Mouse (Mus musculus) forebrain, embryonic 16.5 days (tissue): ENCODE measurements at regions not wholly inside any gene's neighbourhood (a gene's known extent, or its start where the extent isn't known, plus 50 kb on each side); places are given as distances from the start of the nearest gene placed in this dataset.

ENCODE experiments used
- ATAC-seq: fragments of 200-750 bp; cut with Nextera tagmentation; 2 replicates; pipeline ENCODE4 v1.8.0; 2017; ENCODE audit warnings: mild to moderate bottlenecking, moderate library complexity
- H3K27ac ChIP-seq: fragments of 300-500 bp; sonication (generic); 2 replicates; pipeline ENCODE4 v1.5.1; 2014; ENCODE audit warnings: low read length, control low read depth
- H3K27me3 ChIP-seq: fragments of 300-500 bp; sonication (generic); replicated peaks from 2 replicates; pipeline ENCODE4 v1.6.1; 2014; ENCODE audit warnings: low read length; ENCODE audit not compliant: control insufficient read depth, insufficient read depth
- H3K36me3 ChIP-seq: fragments of 300-500 bp; sonication (generic); 2 replicates; pipeline ENCODE4 v1.6.1; 2014; ENCODE audit not compliant: control insufficient read depth, insufficient read depth
- H3K4me1 ChIP-seq: fragments of 300-500 bp; sonication (generic); replicated peaks from 2 replicates; pipeline ENCODE4 v1.6.1; 2014; ENCODE audit warnings: low read length; ENCODE audit not compliant: control insufficient read depth, insufficient read depth
- H3K4me2 ChIP-seq: fragments of 300-500 bp; sonication (generic); 2 replicates; pipeline ENCODE4 v1.6.1; 2014; ENCODE audit warnings: mild to moderate bottlenecking, low read length, control low read depth
- H3K4me3 ChIP-seq: fragments of 300-500 bp; sonication (generic); replicated peaks from 2 replicates; pipeline ENCODE4 v1.5.1; 2014; ENCODE audit warnings: mild to moderate bottlenecking, low read length, control low read depth
- H3K9ac ChIP-seq: fragments of 300-500 bp; sonication (generic); replicated peaks from 2 replicates; pipeline ENCODE4 v1.6.1; 2014; ENCODE audit warnings: low read depth, low read length, control low read depth
- H3K9me3 ChIP-seq: fragments of 300-500 bp; sonication (generic); 2 replicates; pipeline ENCODE4 v1.6.1; 2016; ENCODE audit warnings: low read length; ENCODE audit not compliant: control insufficient read depth
- WGBS: fragments of 180-500 bp; shearing (Covaris S2); extraction: QIAGEN DNeasy Blood & Tissue Kit; methylation state at CpG from one replicate; pipeline ENCODE4 v1.1.7; 2014; 5-methylcytosine and 5-hydroxymethylcytosine counted together

GRCm38 (mm10) chr15:36719241-36719640 is 288.3 kb downstream of the Zfp706 start:
- no peaks in the 10 kb centered on the region for H3K27me3 ChIP-seq
- H3K9ac ChIP-seq, result no peak overlapping the region
- WGBS, result 82% methylated on average over 2 of the region's 2 CpGs
- H3K4me2 ChIP-seq, result no peak overlapping the region
- no peak overlapping the region for H3K27ac ChIP-seq
- H3K4me3 ChIP-seq, result no peak overlapping the region
- ATAC-seq, result no peak
- H3K36me3 ChIP-seq, result no peaks in the 10 kb centered on the region
- peaks cover 10% of the 10 kb centered on the region for H3K4me1 ChIP-seq
- H3K9me3 ChIP-seq, result no peaks in the 10 kb centered on the region

GRCm38 (mm10) chr15:36717835-36718234 is 289.7 kb downstream of the Zfp706 start:
- Histone ChIP-seq H3K9ac (no peak overlapping the region), H3K4me3 (no peak overlapping the region), H3K4me2 (no peak overlapping the region), H3K36me3 (no peaks in the 10 kb centered on the region), H3K4me1 (peaks cover 10% of the 10 kb centered on the region), H3K27ac (no peak overlapping the region), H3K9me3 (no peaks in the 10 kb centered on the region), H3K27me3 (no peaks in the 10 kb centered on the region)
- ATAC-seq, result no peak
- 72% methylated on average over 6 of the region's 6 CpGs for WGBS

- Histone ChIP-seq H3K9ac (peak overlapping the region; percentile 26), H3K36me3 (no peaks in the 10 kb centered on the region), H3K4me1 (peaks cover 10% of the 10 kb centered on the region), H3K4me3 (no peak overlapping the region), H3K27me3 (no peaks in the 10 kb centered on the region), H3K9me3 (no peaks in the 10 kb centered on the region), H3K27ac (peak overlapping the region; percentile 64), H3K4me2 (0 out of 2 replicates have a peak overlapping the region, but pooled peaks have one; percentile 47)
- ATAC-seq, result no peak
Measured at GRCm38 (mm10) chr15:36716686-36717038, 290.9 kb downstream of the Zfp706 start.

- Histone ChIP-seq H3K4me3 (peak overlapping the region; percentile 24), H3K27ac (peak overlapping the region; percentile 64), H3K4me1 (peaks cover 10% of the 10 kb centered on the region), H3K36me3 (no peaks in the 10 kb centered on the region), H3K4me2 (peak overlapping the region; percentile 47), H3K27me3 (no peaks in the 10 kb centered on the region), H3K9me3 (no peaks in the 10 kb centered on the region), H3K9ac (peak overlapping the region; percentile 31)
- peak; percentile 89 for ATAC-seq
- 15% methylated on average over 26 of the region's 26 CpGs for WGBS
Measured at GRCm38 (mm10) chr15:36715745-36716685, 291.6 kb downstream of the Zfp706 start.

- WGBS, result 86% methylated on average over 6 of the region's 6 CpGs
- Histone ChIP-seq H3K4me2 (no peak overlapping the region), H3K9me3 (no peaks in the 10 kb centered on the region), H3K27ac (no peak overlapping the region), H3K9ac (no peak overlapping the region), H3K27me3 (no peaks in the 10 kb centered on the region), H3K4me3 (no peak overlapping the region), H3K4me1 (peaks cover 10% of the 10 kb centered on the region), H3K36me3 (no peaks in the 10 kb centered on the region)
- ATAC-seq, result no peak; the same call in 1 of the 2 replicates
Measured at GRCm38 (mm10) chr15:36715159-36715558, 292.4 kb downstream of the Zfp706 start.

- H3K9ac ChIP-seq, result no peak overlapping the region
- no peaks in the 10 kb centered on the region for H3K27me3 ChIP-seq
- WGBS, result 74% methylated on average over 3 of the region's 3 CpGs
- no peak overlapping the region for H3K4me2 ChIP-seq
- H3K9me3 ChIP-seq, result no peaks in the 10 kb centered on the region
- no peaks in the 10 kb centered on the region for H3K4me1 ChIP-seq
- H3K4me3 ChIP-seq, result no peak overlapping the region
- no peaks in the 10 kb centered on the region for H3K36me3 ChIP-seq
- no peak for ATAC-seq
- no peak overlapping the region for H3K27ac ChIP-seq
Measured at GRCm38 (mm10) chr15:36709788-36710187, 297.8 kb downstream of the Zfp706 start.

- Histone ChIP-seq H3K9ac (no peak overlapping the region), H3K9me3 (no peaks in the 10 kb centered on the region), H3K27me3 (no peaks in the 10 kb centered on the region), H3K4me1 (no peaks in the 10 kb centered on the region), H3K4me3 (no peak overlapping the region), H3K27ac (no peak overlapping the region), H3K36me3 (no peaks in the 10 kb centered on the region), H3K4me2 (no peak overlapping the region)
- peak; percentile 55; the same call in 1 of the 2 replicates for ATAC-seq
- 13% methylated on average over 3 of the region's 3 CpGs for WGBS
Measured at GRCm38 (mm10) chr15:36708471-36708870, 299.1 kb downstream of the Zfp706 start.

- no peak overlapping the region for H3K9ac ChIP-seq
- 57% methylated on average over 4 of the region's 4 CpGs for WGBS
- H3K36me3 ChIP-seq, result no peaks in the 10 kb centered on the region
- no peak overlapping the region for H3K27ac ChIP-seq
- no peaks in the 10 kb centered on the region for H3K27me3 ChIP-seq
- 0 out of 2 replicates have a peak, but pooled peaks have one; percentile 19 for ATAC-seq
- no peaks in the 10 kb centered on the region for H3K9me3 ChIP-seq
- H3K4me1 ChIP-seq, result no peaks in the 10 kb centered on the region
- no peak overlapping the region for H3K4me3 ChIP-seq
- no peak overlapping the region for H3K4me2 ChIP-seq
Measured at GRCm38 (mm10) chr15:36705990-36706389, 301.6 kb downstream of the Zfp706 start.

GRCm38 (mm10) chr15:36705391-36705790 is 302.2 kb downstream of the Zfp706 start:
- H3K9me3 ChIP-seq, result no peaks in the 10 kb centered on the region
- H3K4me1 ChIP-seq, result no peaks in the 10 kb centered on the region
- no peak overlapping the region for H3K4me2 ChIP-seq
- no peak overlapping the region for H3K27ac ChIP-seq
- no peak overlapping the region for H3K4me3 ChIP-seq
- 60% methylated on average over 2 of the region's 2 CpGs for WGBS
- ATAC-seq, result no peak
- no peak overlapping the region for H3K9ac ChIP-seq
- no peaks in the 10 kb centered on the region for H3K36me3 ChIP-seq
- no peaks in the 10 kb centered on the region for H3K27me3 ChIP-seq
